Mouse (Mus musculus) heart, embryonic 15.5 days (tissue): Measurements from ENCODE around the gene Zmiz1. TPM values are rescaled to one million over a fixed set of nuclear protein-coding genes. Genes with fewer than 3 reads are reported as not detected.
A peak's percentile ranks its signal among the peaks of the same experiment; 100 is the strongest.

Experiments used
- ATAC-seq: fragments of 200-750 bp; cut with Nextera tagmentation; replicated peaks from 2 replicates; pipeline ENCODE4 v1.8.0; 2017; ENCODE audit warnings: low read depth, moderate TSS enrichment; ENCODE audit not compliant: insufficient number of reproducible peaks, insufficient read depth, low FRiP score
- H3K27ac ChIP-seq: fragments of 300-500 bp; sonication (generic); 2 replicates; pipeline ENCODE4 v1.5.1; 2015; ENCODE audit warnings: mild to moderate bottlenecking, inconsistent platforms
- H3K27me3 ChIP-seq: fragments of 300-500 bp; sonication (generic); 2 replicates; pipeline ENCODE4 v1.6.1; 2015; ENCODE audit warnings: inconsistent platforms
- H3K36me3 ChIP-seq: fragments of 300-500 bp; sonication (generic); 2 replicates; pipeline ENCODE4 v1.6.1; 2015; ENCODE audit warnings: mild to moderate bottlenecking, inconsistent platforms
- H3K4me1 ChIP-seq: fragments of 300-500 bp; sonication (generic); replicated peaks from 2 replicates; pipeline ENCODE4 v1.6.1; 2015; ENCODE audit warnings: inconsistent platforms
- H3K4me2 ChIP-seq: fragments of 300-500 bp; sonication (generic); 2 replicates; pipeline ENCODE4 v1.6.1; 2015; ENCODE audit warnings: inconsistent platforms, mild to moderate bottlenecking, moderate library complexity
- H3K4me3 ChIP-seq: fragments of 300-500 bp; sonication (generic); 2 replicates; pipeline ENCODE4 v1.5.1; 2015; ENCODE audit warnings: mild to moderate bottlenecking, inconsistent platforms
- H3K9ac ChIP-seq: fragments of 300-500 bp; sonication (generic); 2 replicates; pipeline ENCODE4 v1.6.1; 2015; ENCODE audit warnings: mild to moderate bottlenecking, inconsistent platforms
- H3K9me3 ChIP-seq: fragments of 300-500 bp; sonication (generic); replicated peaks from 2 replicates; pipeline ENCODE4 v1.6.1; 2016; ENCODE audit warnings: inconsistent platforms
- WGBS: fragments of 180-500 bp; shearing (Covaris S2); methylation state at CpG from one replicate; pipeline ENCODE4 v1.1.7; 2015; ENCODE audit warnings: mixed read lengths; 5-methylcytosine and 5-hydroxymethylcytosine counted together
- polyA plus RNA-seq: library from polyadenylated mRNA; unstranded; fragments of >200 nt; fragmentation: Nextera tagmentation; extraction: Ambion mirVana; gene quantifications from 2 replicates; pipeline ENCODE4 v1.2.1, GENCODE M21; 2015

Zmiz1 gene
- polyA plus RNA-seq, 1 experiment from 2014 or later: 22.1 TPM

DNA sequence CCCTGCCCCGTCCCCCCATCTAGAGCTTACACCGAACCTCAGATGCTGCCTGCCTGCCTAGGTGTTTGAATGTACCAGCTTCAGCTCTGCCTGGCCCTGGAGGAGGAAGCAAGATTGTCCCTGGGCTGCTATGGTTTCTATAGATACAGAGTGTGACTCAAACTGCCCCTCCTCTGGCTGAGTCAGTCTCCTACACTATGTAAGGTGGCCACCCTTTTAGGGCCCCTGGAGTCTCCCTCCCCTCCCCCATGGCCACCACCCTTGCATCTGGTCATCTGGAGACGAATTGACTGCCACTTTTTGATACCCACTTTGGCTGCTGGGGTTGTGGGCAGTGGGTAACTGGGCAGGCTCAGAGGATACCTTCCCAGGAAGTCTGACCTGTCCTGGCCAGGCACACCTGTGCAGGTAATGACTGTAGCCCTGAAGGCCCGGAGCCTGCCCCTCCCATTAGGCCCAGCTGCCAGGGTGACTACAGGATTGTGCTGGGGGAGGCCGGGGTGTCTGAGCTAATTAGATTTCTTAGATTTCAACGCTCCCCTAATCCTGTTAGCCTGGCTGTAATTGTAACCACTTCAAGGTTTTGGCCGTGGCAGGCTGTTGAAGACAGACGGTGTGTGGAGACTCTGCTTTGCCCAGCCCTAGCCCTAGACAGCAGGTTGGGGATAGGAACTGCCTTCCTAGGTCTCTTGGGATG is 5.8 kb downstream of the Zmiz1 start:
- Histone ChIP-seq H3K4me2 (no peak overlapping the region), H3K4me3 (no peak overlapping the region), H3K27ac (peak overlapping the region; percentile 83)

DNA sequence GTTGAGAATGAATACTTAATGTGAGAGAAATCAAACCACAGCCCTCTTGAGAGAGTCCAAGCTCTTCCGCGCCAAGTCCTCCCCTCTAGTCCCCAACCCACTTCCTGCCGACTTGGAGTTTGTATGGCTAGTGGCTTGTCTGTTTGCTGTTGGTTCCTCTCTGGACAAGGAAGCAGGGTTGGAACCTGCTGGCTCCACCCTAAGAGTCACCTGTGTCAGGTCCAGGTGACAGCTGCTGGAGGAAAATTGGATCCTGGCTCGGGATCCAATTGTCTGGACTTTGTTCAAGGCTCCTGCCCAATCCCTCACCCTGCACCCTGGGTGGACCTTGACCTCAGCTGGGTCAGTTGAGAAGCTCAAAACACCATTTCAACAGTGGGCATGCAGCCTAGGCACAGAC is 7.4 kb downstream of the Zmiz1 start:
- H3K9ac ChIP-seq: no peak overlapping the region
- peaks cover 95% of the 10 kb centered on the region for H3K4me1 ChIP-seq

More for the DNA sequence above, 5.8 kb downstream of the Zmiz1 start:
- Histone ChIP-seq H3K27me3 (no peaks in the 10 kb centered on the region), H3K9me3 (no peaks in the 10 kb centered on the region), H3K36me3 (no peaks in the 10 kb centered on the region), H3K9ac (no peak overlapping the region), H3K4me1 (peaks cover 83% of the 10 kb centered on the region)
- no peak for ATAC-seq
- WGBS: 36% methylated on average over 8 of the region's 8 CpGs

GRCm38 (mm10) chr14:25467911-25468668 is 9.1 kb downstream of the Zmiz1 start:
- Histone ChIP-seq H3K9me3 (no peaks in the 10 kb centered on the region), H3K27me3 (no peaks in the 10 kb centered on the region), H3K4me3 (no peak overlapping the region), H3K4me1 (peaks cover 96% of the 10 kb centered on the region), H3K27ac (peak overlapping the region; percentile 83), H3K36me3 (no peaks in the 10 kb centered on the region), H3K9ac (no peak overlapping the region), H3K4me2 (no peak overlapping the region)
- ATAC-seq: no peak
- WGBS: 40% methylated on average over 10 of the region's 10 CpGs

More for the DNA sequence above, 7.4 kb downstream of the Zmiz1 start:
- no peak overlapping the region for H3K4me3 ChIP-seq
- H3K9me3 ChIP-seq: no peaks in the 10 kb centered on the region
- H3K27ac ChIP-seq: peak overlapping the region; percentile 83; the same call in 1 of the 2 replicates
- H3K36me3 ChIP-seq: no peaks in the 10 kb centered on the region
- no peak for ATAC-seq
- no peaks in the 10 kb centered on the region for H3K27me3 ChIP-seq
- no peak overlapping the region for H3K4me2 ChIP-seq
- 58% methylated on average over 4 of the region's 4 CpGs for WGBS

DNA sequence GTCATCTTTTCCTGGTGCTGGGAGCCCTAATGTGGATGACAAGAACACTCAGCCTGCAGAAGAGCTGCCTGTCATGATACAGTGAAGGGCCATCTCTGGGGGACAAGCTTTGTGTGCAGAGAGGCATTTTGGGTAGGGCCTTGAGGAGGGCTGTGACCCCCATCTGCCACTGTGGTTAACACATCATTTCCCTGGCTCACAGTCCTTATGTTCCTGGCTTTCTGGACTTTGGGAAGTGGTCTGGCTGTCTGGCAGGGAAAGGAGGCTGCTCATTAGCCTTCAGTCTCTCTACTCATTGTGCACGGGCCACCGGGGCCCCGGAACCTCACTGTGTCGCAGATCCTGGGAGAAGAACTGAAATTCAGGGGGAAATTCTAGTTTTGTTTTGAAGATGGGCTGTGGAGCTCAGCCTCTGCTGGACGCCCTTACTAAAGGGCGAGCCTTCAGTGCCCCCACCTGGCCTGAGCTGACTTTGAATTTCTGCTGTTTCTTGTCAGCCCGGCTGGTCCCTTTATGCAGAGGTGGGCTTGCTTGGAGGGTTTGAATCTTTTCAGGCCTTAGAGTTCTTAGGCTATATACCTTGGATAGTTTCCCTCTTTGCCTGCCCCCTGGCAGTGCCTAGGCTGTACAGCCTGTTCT is 10.0 kb downstream of the Zmiz1 start:
- Histone ChIP-seq H3K4me2 (no peak overlapping the region), H3K27ac (peak overlapping the region; percentile 83), H3K9me3 (no peaks in the 10 kb centered on the region), H3K4me1 (peaks cover 96% of the 10 kb centered on the region), H3K4me3 (no peak overlapping the region), H3K36me3 (no peaks in the 10 kb centered on the region), H3K9ac (no peak overlapping the region), H3K27me3 (no peaks in the 10 kb centered on the region)
- 69% methylated on average over 7 of the region's 7 CpGs for WGBS
- ATAC-seq: no peak

- no peak overlapping the region for H3K4me2 ChIP-seq
- no peak for ATAC-seq
- no peak overlapping the region for H3K9ac ChIP-seq
- H3K27ac ChIP-seq: 0 out of 2 replicates have a peak overlapping the region, but pooled peaks have one; percentile 17
- H3K36me3 ChIP-seq: no peaks in the 10 kb centered on the region
- H3K9me3 ChIP-seq: no peaks in the 10 kb centered on the region
- H3K4me3 ChIP-seq: no peak overlapping the region
- peaks cover 97% of the 10 kb centered on the region for H3K4me1 ChIP-seq
- WGBS: 65% methylated on average over 7 of the region's 7 CpGs
- H3K27me3 ChIP-seq: no peaks in the 10 kb centered on the region
Measured at GRCm38 (mm10) chr14:25470224-25470805, 11.3 kb downstream of the Zmiz1 start.

DNA sequence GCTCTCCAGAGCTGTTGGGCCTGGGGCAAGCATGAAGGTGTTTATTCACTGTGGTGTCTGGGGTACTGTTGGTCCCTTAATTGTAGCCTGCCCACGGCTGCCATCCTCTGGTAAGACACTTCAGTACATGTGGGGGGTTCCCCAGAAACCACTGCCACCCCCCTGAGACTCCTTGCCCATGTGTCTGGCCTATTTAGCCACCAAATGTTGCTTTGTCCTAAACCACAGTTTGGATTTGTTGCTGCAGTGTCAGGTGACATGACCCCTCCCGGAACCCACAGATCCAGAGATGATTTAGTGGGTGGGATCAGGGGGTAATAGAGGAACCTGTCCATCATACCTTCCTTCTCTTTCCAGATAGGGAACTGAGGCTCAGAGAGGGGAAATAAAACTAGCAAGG is 12.1 kb downstream of the Zmiz1 start:
- Histone ChIP-seq H3K4me3 (no peak overlapping the region), H3K9ac (no peak overlapping the region), H3K36me3 (no peaks in the 10 kb centered on the region), H3K27me3 (no peaks in the 10 kb centered on the region), H3K4me1 (peaks cover 97% of the 10 kb centered on the region), H3K4me2 (no peak overlapping the region), H3K27ac (0 out of 2 replicates have a peak overlapping the region, but pooled peaks have one; percentile 17), H3K9me3 (no peaks in the 10 kb centered on the region)
- 58% methylated on average over 2 of the region's 2 CpGs for WGBS
- no peak for ATAC-seq

DNA sequence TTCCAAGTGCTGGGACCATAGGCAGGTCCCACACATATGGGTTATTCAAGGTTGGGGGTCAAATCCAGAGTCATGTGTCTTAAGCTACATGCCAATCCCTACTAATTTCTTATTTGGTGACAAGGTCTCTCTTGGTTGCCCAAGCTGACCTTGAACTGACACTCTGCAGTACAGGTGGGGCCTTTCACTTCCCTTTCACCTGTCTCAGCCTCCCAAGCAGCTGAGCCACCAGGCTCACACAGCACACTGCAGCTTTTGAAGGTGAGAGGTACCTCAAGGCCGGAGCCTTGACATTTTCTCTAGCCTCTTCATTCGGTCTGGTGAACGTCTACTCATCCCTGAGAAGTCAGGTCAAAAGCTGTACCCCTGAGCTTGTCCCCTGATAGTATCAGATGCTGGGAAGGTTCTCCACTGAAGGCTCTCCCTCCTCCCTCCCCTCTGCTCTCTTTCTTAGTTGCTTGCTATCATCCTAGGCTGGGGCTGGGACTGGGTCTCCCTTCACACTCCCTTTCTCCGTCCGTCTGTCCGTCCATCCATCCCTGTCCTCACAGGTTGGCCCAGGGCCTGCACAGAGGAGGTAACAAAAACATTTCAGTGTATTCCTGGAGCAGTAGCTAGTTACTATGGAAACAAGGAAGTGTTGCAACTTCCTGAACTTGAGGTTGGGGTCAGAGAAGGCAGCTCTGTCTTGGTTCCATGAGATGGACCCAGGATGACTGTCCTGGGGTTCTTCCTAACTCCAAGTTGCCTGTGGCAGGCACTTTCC is 13.3 kb downstream of the Zmiz1 start:
- 0 out of 2 replicates have a peak overlapping the region, but pooled peaks have one; percentile 34 for H3K9ac ChIP-seq
- no peaks in the 10 kb centered on the region for H3K27me3 ChIP-seq
- ATAC-seq: no peak
- peaks cover 99% of the 10 kb centered on the region for H3K4me1 ChIP-seq
- no peak overlapping the region for H3K4me3 ChIP-seq
- no peak overlapping the region for H3K4me2 ChIP-seq
- peak overlapping the region; percentile 81 for H3K27ac ChIP-seq
- no peaks in the 10 kb centered on the region for H3K9me3 ChIP-seq
- H3K36me3 ChIP-seq: no peaks in the 10 kb centered on the region
- WGBS: 55% methylated on average over 6 of the region's 6 CpGs

- H3K4me2 ChIP-seq: no peak overlapping the region
- H3K9me3 ChIP-seq: no peaks in the 10 kb centered on the region
- 38% methylated on average over 6 of the region's 6 CpGs for WGBS
- H3K4me3 ChIP-seq: no peak overlapping the region
- H3K9ac ChIP-seq: peak overlapping the region; percentile 34; the same call in 1 of the 2 replicates
- H3K27me3 ChIP-seq: no peaks in the 10 kb centered on the region
- no peak for ATAC-seq
- no peaks in the 10 kb centered on the region for H3K36me3 ChIP-seq
- peaks cover 99% of the 10 kb centered on the region for H3K4me1 ChIP-seq
- peak overlapping the region; percentile 81 for H3K27ac ChIP-seq
Measured at GRCm38 (mm10) chr14:25472981-25473649, 14.1 kb downstream of the Zmiz1 start.

DNA sequence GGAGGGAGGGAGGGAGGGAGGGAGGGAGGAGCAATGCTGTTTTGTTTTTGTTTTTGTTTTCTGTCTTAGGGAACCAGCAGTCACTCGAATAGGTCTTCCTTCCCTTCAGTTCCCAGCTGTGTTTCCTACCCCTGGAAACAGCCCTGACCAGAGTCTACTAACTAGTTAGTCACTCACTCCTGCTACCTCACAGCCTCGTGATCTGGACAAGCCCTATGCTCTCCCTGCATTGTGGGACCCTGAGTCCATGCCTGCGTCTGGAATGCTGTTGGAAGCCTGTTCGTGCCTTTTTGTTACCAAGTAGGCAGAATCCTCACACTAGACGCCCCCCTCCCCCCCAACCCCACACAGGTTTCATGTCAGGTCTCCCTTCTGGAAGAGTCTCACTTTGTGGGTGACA is 15.0 kb downstream of the Zmiz1 start:
- WGBS: 45% methylated on average over 5 of the region's 5 CpGs
- no peaks in the 10 kb centered on the region for H3K36me3 ChIP-seq
- peak overlapping the region; percentile 81 for H3K27ac ChIP-seq
- ATAC-seq: no peak
- H3K4me1 ChIP-seq: peaks cover 99% of the 10 kb centered on the region
- no peak overlapping the region for H3K9ac ChIP-seq
- H3K27me3 ChIP-seq: no peaks in the 10 kb centered on the region
- no peaks in the 10 kb centered on the region for H3K9me3 ChIP-seq
- H3K4me3 ChIP-seq: no peak overlapping the region
- no peak overlapping the region for H3K4me2 ChIP-seq

GRCm38 (mm10) chr14:25474732-25475131 is 15.7 kb downstream of the Zmiz1 start:
- Histone ChIP-seq H3K4me3 (no peak overlapping the region), H3K9me3 (no peaks in the 10 kb centered on the region), H3K4me1 (peaks cover 99% of the 10 kb centered on the region), H3K27ac (peak overlapping the region; percentile 81), H3K9ac (no peak overlapping the region), H3K36me3 (no peaks in the 10 kb centered on the region), H3K27me3 (no peaks in the 10 kb centered on the region), H3K4me2 (no peak overlapping the region)
- ATAC-seq: no peak
- 43% methylated on average over 6 of the region's 6 CpGs for WGBS
